Mouse (Mus musculus) embryonic fibroblast, embryonic 13.5 days (primary cell): ENCODE data around the gene Ikzf4. TPM values are rescaled to one million over a fixed set of nuclear protein-coding genes. Genes with fewer than 3 reads are reported as not detected.
"Not testable (repeated sequence)": the region's sequence is repeated elsewhere in the genome, so short reads cannot be mapped to it uniquely, and the experiment has no call there.

Source experiments
- H3K27ac ChIP-seq: 2 replicates; pipeline ENCODE4 v1.5.1; 2012; ENCODE audit warnings: low read length, control low read depth, inconsistent platforms; ENCODE audit not compliant: insufficient read depth
- H3K4me1 ChIP-seq: 2 replicates; pipeline ENCODE4 v1.6.1; 2011; ENCODE audit warnings: low read length; ENCODE audit not compliant: control insufficient read depth, insufficient read depth
- H3K4me3 ChIP-seq: 2 replicates; pipeline ENCODE4 v1.5.1; 2011; ENCODE audit warnings: mild to moderate bottlenecking, control low read depth, low read length; ENCODE audit not compliant: insufficient read depth
- CTCF ChIP-seq: IDR thresholded peaks from 2 replicates; pipeline ENCODE4 v1.5.1; 2011; ENCODE audit warnings: mild to moderate bottlenecking, control low read depth, low read length, moderate library complexity, borderline replicate concordance; ENCODE audit not compliant: insufficient read depth
- POLR2A ChIP-seq: IDR thresholded peaks from 2 replicates; pipeline ENCODE4 v1.6.1; 2011; ENCODE audit warnings: low read depth, mild to moderate bottlenecking, control low read depth, low read length, moderate library complexity
- polyA plus RNA-seq: library from polyadenylated mRNA; stranded (reverse); fragments of >200 nt; gene quantifications from 2 replicates; pipeline ENCODE4 v1.2.4, GENCODE M21; 2011; ENCODE audit warnings: low read depth; ENCODE audit not compliant: missing spikeins, insufficient read length

Ikzf4 gene
- polyA plus RNA-seq, 1 experiment = 4.8 TPM

GRCm38 (mm10) chr10:128641871-128642270 is 3.9 kb downstream of the Ikzf4 start:
- H3K4me1 ChIP-seq = no peaks in the 10 kb centered on the region
- H3K27ac ChIP-seq = no peak overlapping the region
- no peak overlapping the region for H3K4me3 ChIP-seq
- TF ChIP-seq CTCF (no peak), POLR2A (no peak)

- no peak overlapping the region for H3K27ac ChIP-seq
- H3K4me1 ChIP-seq = no peaks in the 10 kb centered on the region
- TF ChIP-seq CTCF (no peak), POLR2A (no peak)
- H3K4me3 ChIP-seq = no peak overlapping the region
Measured at GRCm38 (mm10) chr10:128640891-128641290, 4.9 kb downstream of the Ikzf4 start.

GRCm38 (mm10) chr10:128639999-128640398 is 5.8 kb downstream of the Ikzf4 start:
- Histone ChIP-seq H3K4me1 (no peaks in the 10 kb centered on the region), H3K4me3 (no peak overlapping the region), H3K27ac (no peak overlapping the region)
- TF ChIP-seq CTCF = no peak

- TF ChIP-seq CTCF (no peak), POLR2A (no peak)
- H3K4me3 ChIP-seq = no peak overlapping the region
- H3K4me1 ChIP-seq = no peaks in the 10 kb centered on the region
- H3K27ac ChIP-seq = no peak overlapping the region
Measured at GRCm38 (mm10) chr10:128637011-128637410, 8.8 kb downstream of the Ikzf4 start.

- no peaks in the 10 kb centered on the region for H3K4me1 ChIP-seq
- no peak for TF ChIP-seq POLR2A
- H3K4me3 ChIP-seq = no peak overlapping the region
- no peak overlapping the region for H3K27ac ChIP-seq
Measured at GRCm38 (mm10) chr10:128636561-128636960, 9.2 kb downstream of the Ikzf4 start.

- TF ChIP-seq CTCF (no peak), POLR2A (no peak)
- Histone ChIP-seq H3K4me1 (no peaks in the 10 kb centered on the region), H3K27ac (no peak overlapping the region), H3K4me3 (no peak overlapping the region)
Measured at GRCm38 (mm10) chr10:128635697-128636096, 10.1 kb downstream of the Ikzf4 start.

GRCm38 (mm10) chr10:128631571-128631970 is 14.2 kb downstream of the Ikzf4 start:
- Histone ChIP-seq H3K4me3 (no peak overlapping the region), H3K27ac (no peak overlapping the region), H3K4me1 (no peaks in the 10 kb centered on the region)
- TF ChIP-seq CTCF (no peak), POLR2A (no peak)

GRCm38 (mm10) chr10:128630306-128630705 is 15.5 kb downstream of the Ikzf4 start:
- not testable (repeated sequence) for H3K27ac ChIP-seq, H3K4me1 ChIP-seq, H3K4me3 ChIP-seq

- Histone ChIP-seq H3K4me3 (no peak overlapping the region), H3K4me1 (no peaks in the 10 kb centered on the region), H3K27ac (no peak overlapping the region)
- TF ChIP-seq POLR2A = no peak
- TF ChIP-seq CTCF = no peak
Measured at GRCm38 (mm10) chr10:128629746-128630145, 16.0 kb downstream of the Ikzf4 start.

- no peak overlapping the region for H3K27ac ChIP-seq
- H3K4me3 ChIP-seq = no peak overlapping the region
- TF ChIP-seq CTCF = no peak
- no peak for TF ChIP-seq POLR2A
- no peaks in the 10 kb centered on the region for H3K4me1 ChIP-seq
Measured at GRCm38 (mm10) chr10:128627398-128628317, 18.1 kb downstream of the Ikzf4 start.
